Mouse (Mus musculus) G1E (cell line): ENCODE measurements at regions not wholly inside any gene's neighbourhood (a gene's known extent, or its start where the extent isn't known, plus 50 kb on each side); places are given as distances from the start of the nearest gene placed in this dataset.

Source experiments
- CTCF ChIP-seq: IDR thresholded peaks from 2 replicates; pipeline ENCODE4 v1.5.1; 2012; ENCODE audit warnings: low read depth, low read length, inconsistent platforms, mixed read lengths
- GATA1 ChIP-seq: IDR thresholded peaks from 2 replicates; pipeline ENCODE4 v1.6.1; 2012; ENCODE audit warnings: borderline replicate concordance, low read length, inconsistent platforms, mixed read lengths
- GATA2 ChIP-seq: IDR thresholded peaks from 2 replicates; pipeline ENCODE4 v1.6.1; 2012; ENCODE audit warnings: low read depth, low read length, inconsistent platforms, borderline replicate concordance
- POLR2AphosphoS5 ChIP-seq: IDR thresholded peaks from 2 replicates; pipeline ENCODE4 v1.6.1; 2012; ENCODE audit warnings: low read depth, low read length, inconsistent platforms; ENCODE audit not compliant: insufficient replicate concordance
- TAL1 ChIP-seq: conservative IDR thresholded peaks from 2 replicates; pipeline ENCODE4 v1.6.1; 2012; ENCODE audit warnings: low read depth, low read length, inconsistent platforms, mixed read lengths

GRCm38 (mm10) chr14:102883344-102884122 is 98.9 kb downstream of the Kctd12 start:
- TF ChIP-seq CTCF, result no peak
- no peak for TF ChIP-seq GATA2
- no peak for TF ChIP-seq TAL1
- TF ChIP-seq GATA1, result no peak
- TF ChIP-seq POLR2AphosphoS5, result no peak
